Mouse (Mus musculus): ENCODE data around the gene Gm7347. TPM values are rescaled to one million over a fixed set of nuclear protein-coding genes. Genes with fewer than 3 reads are reported as not detected.

The Gm7347 gene
- polyA plus RNA-seq (2014; fragmentation: Illumina TruSeq; extraction: RNeasy Lipid Tissue Mini Kit (QIAGEN cat#74804)) = 0.77 TPM

DNA sequence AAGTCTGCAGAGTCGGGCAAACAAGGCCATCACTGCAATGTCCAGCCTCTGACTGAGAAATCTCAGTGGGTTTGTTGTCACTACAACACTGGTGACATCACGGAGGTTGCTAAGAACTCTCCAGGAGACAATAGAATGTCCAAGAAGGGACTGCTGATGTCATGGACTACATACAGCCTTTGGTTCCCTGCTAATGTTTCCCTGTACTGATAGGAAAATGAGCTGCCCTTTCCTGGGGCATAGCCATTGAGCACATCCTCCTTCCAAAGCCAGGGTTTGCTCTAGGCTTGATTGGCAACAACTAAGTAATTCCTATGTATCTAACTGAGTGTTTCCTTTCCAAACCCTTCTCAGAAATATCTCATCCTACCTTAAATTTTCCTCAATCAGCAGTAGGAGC is at the start of gene Gm7347:
Gene Gm7347, minus strand, starts transcription at position 101 of the 400 bp plus-strand sequence.

DNA sequence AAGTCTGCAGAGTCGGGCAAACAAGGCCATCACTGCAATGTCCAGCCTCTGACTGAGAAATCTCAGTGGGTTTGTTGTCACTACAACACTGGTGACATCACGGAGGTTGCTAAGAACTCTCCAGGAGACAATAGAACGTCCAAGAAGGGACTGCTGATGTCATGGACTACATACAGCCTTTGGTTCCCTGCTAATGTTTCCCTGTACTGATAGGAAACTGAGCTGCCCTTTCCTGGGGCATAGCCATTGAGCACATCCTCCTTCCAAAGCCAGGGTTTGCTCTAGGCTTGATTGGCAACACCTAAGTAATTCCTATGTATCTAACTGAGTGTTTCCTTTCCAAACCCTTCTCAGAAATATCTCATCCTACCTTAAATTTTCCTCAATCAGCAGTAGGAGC is 46.9 kb upstream of the Gm7347 start, which contains the start of gene 5031410I06Rik:
Gene 5031410I06Rik, minus strand, starts transcription at position 101 of the 400 bp plus-strand sequence.

DNA sequence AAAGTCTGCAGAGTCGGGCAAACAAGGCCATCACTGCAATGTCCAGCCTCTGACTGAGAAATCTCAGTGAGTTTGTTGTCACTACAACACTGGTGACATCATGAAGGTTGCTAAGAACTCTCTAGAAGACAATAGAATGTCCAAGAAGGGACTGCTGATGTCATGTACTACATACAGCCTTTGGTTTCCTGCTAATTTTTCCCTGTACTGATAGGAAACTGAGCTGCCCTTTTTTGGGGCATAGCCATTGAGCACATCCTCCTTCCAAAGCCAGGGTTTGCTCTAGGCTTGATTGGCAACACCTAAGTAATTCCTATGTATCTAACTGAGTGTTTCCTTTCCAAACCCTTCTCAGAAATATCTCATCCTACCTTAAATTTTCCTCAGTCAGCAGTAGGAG is 30.8 kb upstream of the Gm7347 start, which contains the start of gene Gm10471:
Gene Gm10471, minus strand, starts transcription at position 101 of the 400 bp plus-strand sequence.

DNA sequence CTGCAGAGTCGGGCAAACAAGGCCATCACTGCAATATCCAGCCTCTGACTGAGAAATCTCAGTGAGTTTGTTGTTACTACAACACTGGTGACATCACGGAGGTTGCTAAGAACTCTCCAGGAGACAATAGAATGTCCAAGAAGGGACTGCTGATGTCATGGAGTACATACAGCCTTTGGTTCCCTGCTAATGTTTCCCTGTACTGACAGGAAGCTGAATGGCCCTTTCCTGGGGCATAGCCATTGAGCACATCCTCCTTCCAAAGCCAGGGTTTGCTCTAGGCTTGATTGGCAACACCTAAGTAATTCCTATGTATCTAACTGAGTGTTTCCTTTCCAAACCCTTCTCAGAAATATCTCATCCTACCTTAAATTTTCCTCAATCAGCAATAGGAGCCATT is 18.9 kb downstream of the Gm7347 start, which contains the start of gene Speer4a:
Gene Speer4a, minus strand, starts transcription at position 101 of the 400 bp plus-strand sequence.

DNA sequence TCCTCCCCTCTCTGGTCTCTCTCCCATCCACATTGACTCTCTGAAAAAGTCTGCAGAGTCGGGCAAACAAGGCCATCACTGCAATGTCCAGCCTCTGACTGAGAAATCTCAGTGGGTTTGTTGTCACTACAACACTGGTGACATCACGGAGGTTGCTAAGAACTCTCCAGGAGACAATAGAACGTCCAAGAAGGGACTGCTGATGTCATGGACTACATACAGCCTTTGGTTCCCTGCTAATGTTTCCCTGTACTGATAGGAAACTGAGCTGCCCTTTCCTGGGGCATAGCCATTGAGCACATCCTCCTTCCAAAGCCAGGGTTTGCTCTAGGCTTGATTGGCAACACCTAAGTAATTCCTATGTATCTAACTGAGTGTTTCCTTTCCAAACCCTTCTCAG is 35.6 kb downstream of the Gm7347 start, which contains the start of gene Gm5862:
Gene Gm5862, minus strand, starts transcription at position 101 of the 400 bp plus-strand sequence.

DNA sequence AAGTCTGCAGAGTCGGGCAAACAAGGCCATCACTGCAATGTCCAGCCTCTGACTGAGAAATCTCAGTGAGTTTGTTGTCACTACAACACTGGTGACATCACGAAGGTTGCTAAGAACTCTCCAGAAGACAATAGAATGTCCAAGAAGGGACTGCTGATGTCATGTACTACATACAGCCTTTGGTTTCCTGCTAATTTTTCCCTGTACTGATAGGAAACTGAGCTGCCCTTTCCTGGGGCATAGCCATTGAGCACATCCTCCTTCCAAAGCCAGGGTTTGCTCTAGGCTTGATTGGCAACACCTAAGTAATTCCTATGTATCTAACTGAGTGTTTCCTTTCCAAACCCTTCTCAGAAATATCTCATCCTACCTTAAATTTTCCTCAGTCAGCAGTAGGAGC is 53.7 kb downstream of the Gm7347 start, which contains the start of gene Gm1979:
Gene Gm1979, minus strand, starts transcription at position 101 of the 400 bp plus-strand sequence.

Other genes starting within 250 kb of the Gm7347 start
- gene Gm21663, start 116.2 kb downstream of the Gm7347 start, polyA plus RNA-seq (2014; fragmentation: Illumina TruSeq; extraction: RNeasy Lipid Tissue Mini Kit (QIAGEN cat#74804)) = 1.7 TPM
- gene Gm21671, start 104.2 kb downstream of the Gm7347 start, polyA plus RNA-seq (2014; fragmentation: Illumina TruSeq; extraction: RNeasy Lipid Tissue Mini Kit (QIAGEN cat#74804)) = 3.0 TPM
- gene Gm21680, start 85.9 kb downstream of the Gm7347 start, polyA plus RNA-seq (2014; fragmentation: Illumina TruSeq; extraction: RNeasy Lipid Tissue Mini Kit (QIAGEN cat#74804)) = not detected
- 3.8 TPM for gene Gm21698, start 69.9 kb downstream of the Gm7347 start, polyA plus RNA-seq (2014; fragmentation: Illumina TruSeq; extraction: RNeasy Lipid Tissue Mini Kit (QIAGEN cat#74804))
- gene Gm1979, start 53.8 kb downstream of the Gm7347 start, polyA plus RNA-seq (2014; fragmentation: Illumina TruSeq; extraction: RNeasy Lipid Tissue Mini Kit (QIAGEN cat#74804)) = 1.3 TPM
- gene Gm5862, start 35.7 kb downstream of the Gm7347 start, polyA plus RNA-seq (2014; fragmentation: Illumina TruSeq; extraction: RNeasy Lipid Tissue Mini Kit (QIAGEN cat#74804)) = 0.40 TPM
- gene Speer4a, start 19.0 kb downstream of the Gm7347 start, polyA plus RNA-seq (2014; fragmentation: Illumina TruSeq; extraction: RNeasy Lipid Tissue Mini Kit (QIAGEN cat#74804)) = 4.7 TPM
- 0.31 TPM for gene Gm10471, start 30.7 kb upstream of the Gm7347 start, polyA plus RNA-seq (2014; fragmentation: Illumina TruSeq; extraction: RNeasy Lipid Tissue Mini Kit (QIAGEN cat#74804))
- gene 5031410I06Rik, start 46.8 kb upstream of the Gm7347 start, polyA plus RNA-seq (2014; fragmentation: Illumina TruSeq; extraction: RNeasy Lipid Tissue Mini Kit (QIAGEN cat#74804)) = 0.91 TPM
- gene Gm10220, start 62.8 kb upstream of the Gm7347 start, polyA plus RNA-seq (2014; fragmentation: Illumina TruSeq; extraction: RNeasy Lipid Tissue Mini Kit (QIAGEN cat#74804)) = 0.97 TPM
- 6.3 TPM for gene Gm7361, start 199.1 kb upstream of the Gm7347 start, polyA plus RNA-seq (2014; fragmentation: Illumina TruSeq; extraction: RNeasy Lipid Tissue Mini Kit (QIAGEN cat#74804))

All from ovary, adult 10 weeks (tissue).